Mouse (Mus musculus) hindbrain, embryonic 11.5 days (tissue): ENCODE measurements around the gene Aph1a. TPM values are rescaled to one million over a fixed set of nuclear protein-coding genes. Genes with fewer than 3 reads are reported as not detected.

Experiments used
- ATAC-seq: fragments of 200-750 bp; cut with Nextera tagmentation; 2 replicates; pipeline ENCODE4 v1.8.0; 2017; ENCODE audit warnings: mild to moderate bottlenecking, moderate TSS enrichment, moderate library complexity; ENCODE audit not compliant: low FRiP score
- DNase-seq: peaks from one replicate; pipeline ENCODE4 v3.0.0-alpha.2; 2015; ENCODE audit warnings: low spot score
- H3K27ac ChIP-seq: fragments of 300-500 bp; sonication (generic); 2 replicates; pipeline ENCODE4 v1.5.1; 2014; ENCODE audit warnings: mild to moderate bottlenecking, low read depth, low read length
- H3K27me3 ChIP-seq: fragments of 300-500 bp; sonication (generic); 2 replicates; pipeline ENCODE4 v1.6.1; 2014; ENCODE audit warnings: mild to moderate bottlenecking, low read length, moderate library complexity, mixed read lengths; ENCODE audit not compliant: control insufficient read depth, insufficient read depth
- H3K36me3 ChIP-seq: fragments of 300-500 bp; sonication (generic); 2 replicates; pipeline ENCODE4 v1.6.1; 2014; ENCODE audit warnings: mild to moderate bottlenecking, low read length, moderate library complexity, mixed read lengths; ENCODE audit not compliant: control insufficient read depth, insufficient read depth
- H3K4me1 ChIP-seq: fragments of 300-500 bp; sonication (generic); replicated peaks from 2 replicates; pipeline ENCODE4 v1.6.1; 2014; ENCODE audit warnings: low read length, mixed read lengths; ENCODE audit not compliant: control insufficient read depth, insufficient read depth
- H3K4me2 ChIP-seq: fragments of 300-500 bp; sonication (generic); replicated peaks from 2 replicates; pipeline ENCODE4 v1.6.1; 2014; ENCODE audit warnings: mild to moderate bottlenecking, low read depth, low read length
- H3K4me3 ChIP-seq: fragments of 300-500 bp; sonication (generic); 2 replicates; pipeline ENCODE4 v1.5.1; 2014; ENCODE audit warnings: low read depth, low read length
- H3K9ac ChIP-seq: fragments of 300-500 bp; sonication (generic); 2 replicates; pipeline ENCODE4 v1.6.1; 2014; ENCODE audit warnings: low read depth, low read length
- H3K9me3 ChIP-seq: fragments of 300-500 bp; sonication (generic); 2 replicates; pipeline ENCODE4 v1.6.1; 2016; ENCODE audit warnings: low read length; ENCODE audit not compliant: control insufficient read depth
- WGBS: fragments of 180-500 bp; shearing (Covaris S2); extraction: QIAGEN DNeasy Blood & Tissue Kit; methylation state at CpG from one replicate; pipeline ENCODE4 v1.1.7; 2014; 5-methylcytosine and 5-hydroxymethylcytosine counted together
- polyA plus RNA-seq: library from polyadenylated mRNA; unstranded; fragments of >200 nt; fragmentation: Nextera tagmentation; extraction: Ambion mirVana; gene quantifications from 2 replicates; pipeline ENCODE4 v1.2.1, GENCODE M21; 2014

Gene Aph1a
- polyA plus RNA-seq, 1 experiment from 2014 or later = 28.5 TPM

DNA sequence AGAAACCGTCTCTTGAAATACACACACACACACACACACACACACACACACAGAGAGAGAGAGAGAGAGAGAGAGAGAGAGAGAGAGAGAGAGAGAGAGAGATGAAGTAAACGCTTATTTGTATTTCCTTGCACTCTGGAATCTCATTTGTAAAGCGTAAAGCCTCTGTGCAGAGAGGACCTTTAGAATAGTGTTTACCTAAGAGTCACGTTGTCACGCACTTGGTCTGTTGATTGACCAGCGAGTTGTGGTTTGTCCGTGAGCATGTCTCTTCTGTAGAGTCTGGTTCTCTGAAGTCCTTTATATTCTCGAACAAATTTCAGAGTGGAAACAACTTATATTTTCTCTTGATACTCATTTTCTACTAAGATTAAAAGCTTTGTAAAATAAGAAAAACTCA is 51.0 kb downstream of the Aph1a start:
- Histone ChIP-seq H3K4me2 (no peak overlapping the region), H3K4me1 (no peaks in the 10 kb centered on the region), H3K36me3 (peaks cover 12% of the 10 kb centered on the region), H3K27ac (no peak overlapping the region), H3K9ac (no peak overlapping the region), H3K27me3 (no peaks in the 10 kb centered on the region), H3K9me3 (no peaks in the 10 kb centered on the region), H3K4me3 (no peak overlapping the region)
- no peak for DNase-seq
- no peak for ATAC-seq
- WGBS = 92% methylated on average over 8 of the region's 8 CpGs

DNA sequence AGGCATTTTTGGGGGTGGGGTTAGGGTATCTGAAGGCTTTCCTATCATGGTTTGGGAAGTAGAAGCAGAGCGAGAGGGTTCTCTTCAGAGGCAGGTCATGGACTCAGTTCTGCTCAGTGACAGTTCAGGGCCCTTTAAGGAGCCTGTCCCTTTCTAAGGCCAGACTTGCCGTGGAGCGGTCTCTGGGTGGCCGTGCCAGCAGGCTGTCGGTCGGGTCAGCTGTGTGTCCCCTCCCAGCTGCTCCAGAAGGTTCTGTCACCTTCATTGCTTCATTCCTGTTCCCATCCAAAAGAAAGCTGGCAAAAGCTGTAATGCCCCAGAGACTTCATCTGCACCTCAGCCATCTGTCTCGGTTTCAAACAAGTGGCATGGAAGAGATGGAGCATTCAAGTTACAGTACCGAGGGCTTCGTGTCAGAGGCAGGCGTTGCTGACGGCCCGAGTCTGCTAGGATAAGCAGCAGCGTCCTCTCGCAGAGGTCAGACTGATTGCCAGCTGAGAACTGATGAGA is 52.0 kb downstream of the Aph1a start:
- Histone ChIP-seq H3K36me3 (peaks cover 9% of the 10 kb centered on the region), H3K9me3 (no peaks in the 10 kb centered on the region), H3K27me3 (no peaks in the 10 kb centered on the region), H3K27ac (no peak overlapping the region), H3K9ac (no peak overlapping the region), H3K4me3 (no peak overlapping the region), H3K4me2 (no peak overlapping the region; the same call in 1 of the 2 replicates), H3K4me1 (no peaks in the 10 kb centered on the region)
- DNase-seq (no peak), ATAC-seq (no peak)
- WGBS = 90% methylated on average over 14 of the region's 14 CpGs

Other genes with a start within 250 kb of the Aph1a start
- gene Mcl1, start 235.2 kb upstream of the Aph1a start, polyA plus RNA-seq = 76.1 and 87.4 TPM in 2 replicates
- gene Adamtsl4, start 206.1 kb upstream of the Aph1a start, polyA plus RNA-seq = 0.14 and 0.80 TPM in 2 replicates
- 13.3 and 14.3 TPM in 2 replicates for gene Ecm1, start 154.4 kb upstream of the Aph1a start, polyA plus RNA-seq
- 42.6 and 49.7 TPM in 2 replicates for gene Tars2, start 133.8 kb upstream of the Aph1a start, polyA plus RNA-seq
- gene Rprd2, start 75.1 kb upstream of the Aph1a start, polyA plus RNA-seq = 26.0 and 27.4 TPM in 2 replicates
- gene Prpf3, start 38.1 kb upstream of the Aph1a start, polyA plus RNA-seq = 60.8 and 69.9 TPM in 2 replicates
- 329 and 340 TPM in 2 replicates for gene Mrps21, start 22.4 kb upstream of the Aph1a start, polyA plus RNA-seq
- 4.7 and 6.5 TPM in 2 replicates for gene Ciart, start 11.7 kb upstream of the Aph1a start, polyA plus RNA-seq
- gene BC028528, start 2.0 kb upstream of the Aph1a start, polyA plus RNA-seq = 11.0 and 11.2 TPM in 2 replicates
- 26.5 and 27.8 TPM in 2 replicates for gene Car14, start 10.7 kb downstream of the Aph1a start, polyA plus RNA-seq
- 114 and 133 TPM in 2 replicates for gene Anp32e, start 35.3 kb downstream of the Aph1a start, polyA plus RNA-seq
- 70.0 and 73.7 TPM in 2 replicates for gene Plekho1, start 102.0 kb downstream of the Aph1a start, polyA plus RNA-seq
- gene Vps45, start 164.5 kb downstream of the Aph1a start, polyA plus RNA-seq = 27.4 and 27.9 TPM in 2 replicates
- gene Otud7b, start 210.6 kb downstream of the Aph1a start, polyA plus RNA-seq = 10.0 and 10.8 TPM in 2 replicates